ENCODE assay signal across 8 mouse cellular contexts in the genomic region with DNA sequence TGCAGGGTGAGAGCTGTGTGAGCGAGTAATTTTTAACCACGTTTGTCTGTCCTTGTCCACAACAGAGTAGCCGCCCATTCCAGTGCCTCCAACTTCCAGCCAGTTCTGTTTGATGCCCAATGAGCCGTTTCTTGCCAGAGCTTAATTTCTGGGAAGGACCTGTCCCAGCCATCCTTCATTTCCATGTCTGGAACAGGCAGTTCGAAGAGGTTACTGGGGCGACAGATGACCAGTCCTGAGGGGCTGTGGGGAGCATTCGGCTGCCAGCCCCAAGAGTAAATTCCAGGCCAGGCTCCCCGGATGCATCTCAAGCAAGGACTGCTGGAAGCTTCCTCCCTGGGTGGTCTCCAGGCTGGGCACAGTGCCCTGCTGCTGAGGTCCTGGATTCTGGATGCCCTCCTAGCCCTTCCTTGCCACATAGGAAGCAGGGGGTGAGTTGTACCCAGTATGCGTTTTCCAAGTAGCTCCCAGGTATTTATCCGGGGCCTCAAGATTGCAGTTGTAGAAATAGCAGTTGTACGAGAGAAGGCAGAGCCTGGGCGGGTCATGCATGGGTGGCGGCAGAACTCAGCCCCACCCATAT. TPM values are rescaled to one million over a fixed set of nuclear protein-coding genes. Genes with fewer than 3 reads are reported as not detected.
DNase-seq lines count a peak whose midpoint lies in the region; ATAC-seq lines count a peak whose summit lies in the region.

No protein-coding gene starts in this region.

- 0 out of 2 replicates have a peak, but pooled peaks have one; percentile 13 for ATAC-seq in midbrain, embryonic 13.5 days
- ATAC-seq in granulocyte monocyte progenitor cell, adult 5-6 weeks (replicated peaks; ENCODE audit: poor library complexity, severe bottlenecking) = peak; percentile 70; the same call in 1 of the 2 replicates
- ATAC-seq in limb, embryonic 15.5 days (ENCODE audit: insufficient number of reproducible peaks, low FRiP score, low TSS enrichment, low read depth) = no peak; the same call in 1 of the 2 replicates
- no peak for ATAC-seq in megakaryocyte, adult 5-6 weeks (ENCODE audit: poor library complexity, severe bottlenecking)

- H3K36me3 ChIP-seq in midbrain, embryonic 13.5 days = no peaks in the 10 kb centered on the region
- no peaks in the 10 kb centered on the region for H3K36me3 ChIP-seq in midbrain, embryonic 10.5 days
- H3K36me3 ChIP-seq in limb, embryonic 15.5 days = no peaks in the 10 kb centered on the region

- H3K9ac ChIP-seq in midbrain, embryonic 13.5 days (replicated peaks) = no peak overlapping the region
- H3K9ac ChIP-seq in limb, embryonic 15.5 days = no peak overlapping the region

- no peaks in the 10 kb centered on the region for H3K9me3 ChIP-seq in midbrain, embryonic 13.5 days
- H3K9me3 ChIP-seq in midbrain, embryonic 10.5 days (replicated peaks) = no peaks in the 10 kb centered on the region
- H3K9me3 ChIP-seq in limb, embryonic 15.5 days = no peaks in the 10 kb centered on the region

- H3K4me2 ChIP-seq in midbrain, embryonic 13.5 days (replicated peaks) = no peak overlapping the region
- H3K4me2 ChIP-seq in limb, embryonic 15.5 days = peak overlapping the region; percentile 22

- peak; percentile 22 for DNase-seq in adrenal gland, postnatal 10 days
- no peak for DNase-seq in adrenal gland, adult 2 months
- DNase-seq in midbrain, embryonic 10.5 days (ENCODE audit: low spot score) = no peak
- DNase-seq in thymus, postnatal 25 days = no peak

- no peak overlapping the region for H3K4me3 ChIP-seq in midbrain, embryonic 13.5 days (replicated peaks)
- no peak overlapping the region for H3K4me3 ChIP-seq in midbrain, embryonic 10.5 days
- H3K4me3 ChIP-seq in limb, embryonic 15.5 days = no peak overlapping the region

- WGBS in midbrain, embryonic 13.5 days = 53% methylated on average over 13 of the region's 13 CpGs
- 61% methylated on average over 13 of the region's 13 CpGs for WGBS in midbrain, embryonic 10.5 days
- WGBS in limb, embryonic 15.5 days = 35% methylated on average over 13 of the region's 13 CpGs

- peaks cover 44% of the 10 kb centered on the region for H3K4me1 ChIP-seq in midbrain, embryonic 13.5 days (replicated peaks)
- peaks cover 54% of the 10 kb centered on the region for H3K4me1 ChIP-seq in midbrain, embryonic 10.5 days
- peaks cover 36% of the 10 kb centered on the region for H3K4me1 ChIP-seq in limb, embryonic 15.5 days

- peaks cover 59% of the 10 kb centered on the region for H3K27me3 ChIP-seq in midbrain, embryonic 13.5 days
- peaks cover 82% of the 10 kb centered on the region for H3K27me3 ChIP-seq in midbrain, embryonic 10.5 days (ENCODE audit: low read depth, poor library complexity, severe bottlenecking)
- H3K27me3 ChIP-seq in limb, embryonic 15.5 days = peaks cover 38% of the 10 kb centered on the region

- no peak overlapping the region for H3K27ac ChIP-seq in midbrain, embryonic 13.5 days
- H3K27ac ChIP-seq in midbrain, embryonic 10.5 days (replicated peaks) = no peak overlapping the region
- peak overlapping the region; percentile 72 for H3K27ac ChIP-seq in limb, embryonic 15.5 days

RNA-seq across cellular contexts. Expression of gene Syt2, which starts 4.9 kb away (rescaled TPM):
- 1 to 10 TPM; 1.3 to 5.2 TPM for total RNA-seq in adrenal gland, postnatal 10 days (2021)
- total RNA-seq in adrenal gland, adult 2 months (2021) = under 1 TPM; 0.06 to 0.17 TPM
- polyA plus RNA-seq in adrenal gland, adult 2 months (2012; rRNA removed) = 0.01 and 0.55 TPM in 2 replicates
- 2.3 and 2.4 TPM in 2 replicates for polyA plus RNA-seq in midbrain, embryonic 13.5 days (2015; fragmentation: Nextera tagmentation; extraction: Ambion mirVana)
- 2.7 TPM in 2 replicates for polyA plus RNA-seq in midbrain, embryonic 10.5 days (2016; fragmentation: Nextera tagmentation; extraction: Ambion mirVana)
- total RNA-seq in granulocyte monocyte progenitor cell, adult 5-6 weeks (2014; fragmentation: Nextera tagmentation) = not detected in 2 replicates
- 0.41 TPM in 1 of 2 replicates, not detected in the other for total RNA-seq in granulocyte monocyte progenitor cell, adult 5-6 weeks (2017)
- 0.98 and 1.3 TPM in 2 replicates for polyA plus RNA-seq in limb, embryonic 15.5 days (2015; fragmentation: Nextera tagmentation; extraction: Ambion mirVana)
- total RNA-seq in megakaryocyte, adult 5-6 weeks (2015) = not detected in 2 replicates
- total RNA-seq in megakaryocyte, adult 5-6 weeks (2017) = not detected in 2 replicates

Comparison
In these comparisons a context has a peak if more than half of its experiments do, and no peak if none do; other contexts are left out.
1. ATAC-seq: peak in midbrain, embryonic 13.5 days (single experiment) and granulocyte monocyte progenitor cell, adult 5-6 weeks (single experiment); none in limb, embryonic 15.5 days (single experiment) and megakaryocyte, adult 5-6 weeks (single experiment).